Mouse (Mus musculus) heart, embryonic 16.5 days (tissue): ENCODE measurements at regions not wholly inside any gene's neighbourhood (a gene's known extent, or its start where the extent isn't known, plus 50 kb on each side); places are given as distances from the start of the nearest gene placed in this dataset.

Source experiments
- ATAC-seq: fragments of 200-750 bp; cut with Nextera tagmentation; replicated peaks from 2 replicates; pipeline ENCODE4 v1.8.0; 2017; ENCODE audit warnings: moderate number of reproducible peaks; ENCODE audit not compliant: insufficient read depth, low FRiP score; ENCODE audit errors: extremely low read depth
- H3K27ac ChIP-seq: fragments of 300-500 bp; sonication (generic); 2 replicates; pipeline ENCODE4 v1.5.1; 2014; ENCODE audit warnings: mild to moderate bottlenecking, low read length, control low read depth, moderate library complexity
- H3K27me3 ChIP-seq: fragments of 300-500 bp; sonication (generic); 2 replicates; pipeline ENCODE4 v1.6.1; 2014; ENCODE audit warnings: low read length, mixed read lengths; ENCODE audit not compliant: control insufficient read depth, insufficient read depth
- H3K36me3 ChIP-seq: fragments of 300-500 bp; sonication (generic); 2 replicates; pipeline ENCODE4 v1.6.1; 2014; ENCODE audit not compliant: control insufficient read depth, insufficient read depth
- H3K4me1 ChIP-seq: fragments of 300-500 bp; sonication (generic); 2 replicates; pipeline ENCODE4 v1.6.1; 2014; ENCODE audit warnings: low read length, mixed read lengths; ENCODE audit not compliant: control insufficient read depth, insufficient read depth
- H3K4me2 ChIP-seq: fragments of 300-500 bp; sonication (generic); 2 replicates; pipeline ENCODE4 v1.6.1; 2014; ENCODE audit warnings: low read depth, mild to moderate bottlenecking, control low read depth, low read length
- H3K4me3 ChIP-seq: fragments of 300-500 bp; sonication (generic); 2 replicates; pipeline ENCODE4 v1.5.1; 2014; ENCODE audit warnings: mild to moderate bottlenecking, control low read depth, low read length
- H3K9ac ChIP-seq: fragments of 300-500 bp; sonication (generic); 2 replicates; pipeline ENCODE4 v1.6.1; 2014; ENCODE audit warnings: low read length, control low read depth
- H3K9me3 ChIP-seq: fragments of 300-500 bp; sonication (generic); replicated peaks from 2 replicates; pipeline ENCODE4 v1.6.1; 2016; ENCODE audit warnings: low read length; ENCODE audit not compliant: control insufficient read depth
- WGBS: fragments of 180-500 bp; shearing (Covaris S2); extraction: QIAGEN DNeasy Blood & Tissue Kit; methylation state at CpG from one replicate; pipeline ENCODE4 v1.1.7; 2014; 5-methylcytosine and 5-hydroxymethylcytosine counted together

GRCm38 (mm10) chr13:101454276-101454675 lies 313.7 kb downstream of the Pik3r1 start:
- H3K9ac ChIP-seq, result no peak overlapping the region
- H3K27ac ChIP-seq, result no peak overlapping the region
- no peak for ATAC-seq
- no peaks in the 10 kb centered on the region for H3K9me3 ChIP-seq
- no peak overlapping the region for H3K4me2 ChIP-seq
- H3K27me3 ChIP-seq, result no peaks in the 10 kb centered on the region
- no peaks in the 10 kb centered on the region for H3K36me3 ChIP-seq
- no peaks in the 10 kb centered on the region for H3K4me1 ChIP-seq
- no peak overlapping the region for H3K4me3 ChIP-seq

- H3K9me3 ChIP-seq, result no peaks in the 10 kb centered on the region
- no peaks in the 10 kb centered on the region for H3K27me3 ChIP-seq
- WGBS, result 64% methylated on average over 6 of the region's 6 CpGs
- H3K27ac ChIP-seq, result no peak overlapping the region
- H3K4me1 ChIP-seq, result no peaks in the 10 kb centered on the region
- no peak overlapping the region for H3K9ac ChIP-seq
- no peak overlapping the region for H3K4me2 ChIP-seq
- ATAC-seq, result no peak
- H3K4me3 ChIP-seq, result no peak overlapping the region
- H3K36me3 ChIP-seq, result no peaks in the 10 kb centered on the region
Measured at GRCm38 (mm10) chr13:101450501-101450900, 317.5 kb downstream of the Pik3r1 start.

- no peak overlapping the region for H3K4me2 ChIP-seq
- H3K9ac ChIP-seq, result no peak overlapping the region
- no peaks in the 10 kb centered on the region for H3K36me3 ChIP-seq
- no peaks in the 10 kb centered on the region for H3K9me3 ChIP-seq
- WGBS, result 74% methylated on average over 3 of the region's 3 CpGs
- no peak overlapping the region for H3K4me3 ChIP-seq
- ATAC-seq, result no peak
- no peak overlapping the region for H3K27ac ChIP-seq
- H3K27me3 ChIP-seq, result no peaks in the 10 kb centered on the region
- H3K4me1 ChIP-seq, result no peaks in the 10 kb centered on the region
Measured at GRCm38 (mm10) chr13:101439517-101439916, 328.5 kb downstream of the Pik3r1 start.

GRCm38 (mm10) chr13:101439041-101439440 lies 329.0 kb downstream of the Pik3r1 start:
- WGBS, result 68% methylated on average over 6 of the region's 6 CpGs
- Histone ChIP-seq H3K9me3 (no peaks in the 10 kb centered on the region), H3K27me3 (no peaks in the 10 kb centered on the region), H3K27ac (no peak overlapping the region), H3K4me1 (no peaks in the 10 kb centered on the region), H3K9ac (no peak overlapping the region), H3K4me3 (no peak overlapping the region), H3K4me2 (no peak overlapping the region), H3K36me3 (no peaks in the 10 kb centered on the region)
- no peak for ATAC-seq

GRCm38 (mm10) chr13:101433162-101433561 lies 334.9 kb downstream of the Pik3r1 start:
- Histone ChIP-seq H3K9me3 (no peaks in the 10 kb centered on the region), H3K36me3 (no peaks in the 10 kb centered on the region), H3K4me2 (no peak overlapping the region), H3K4me1 (no peaks in the 10 kb centered on the region), H3K27me3 (no peaks in the 10 kb centered on the region), H3K27ac (no peak overlapping the region), H3K9ac (no peak overlapping the region), H3K4me3 (no peak overlapping the region)
- no peak for ATAC-seq
- WGBS, result 96% methylated on average over 6 of the region's 6 CpGs

GRCm38 (mm10) chr13:101427426-101428221 lies 340.4 kb downstream of the Pik3r1 start:
- no peak overlapping the region for H3K4me2 ChIP-seq
- H3K4me3 ChIP-seq, result no peak overlapping the region
- H3K9ac ChIP-seq, result no peak overlapping the region
- H3K9me3 ChIP-seq, result no peaks in the 10 kb centered on the region
- ATAC-seq, result no peak
- H3K27me3 ChIP-seq, result no peaks in the 10 kb centered on the region
- 77% methylated on average over 12 of the region's 12 CpGs for WGBS
- H3K36me3 ChIP-seq, result no peaks in the 10 kb centered on the region
- no peaks in the 10 kb centered on the region for H3K4me1 ChIP-seq
- no peak overlapping the region for H3K27ac ChIP-seq

- Histone ChIP-seq H3K27me3 (no peaks in the 10 kb centered on the region), H3K27ac (no peak overlapping the region), H3K4me2 (no peak overlapping the region), H3K4me1 (no peaks in the 10 kb centered on the region), H3K4me3 (no peak overlapping the region), H3K36me3 (no peaks in the 10 kb centered on the region), H3K9ac (no peak overlapping the region), H3K9me3 (no peaks in the 10 kb centered on the region)
- ATAC-seq, result no peak
- WGBS, result 61% methylated on average over 5 of the region's 5 CpGs
Measured at GRCm38 (mm10) chr13:101426461-101426860, 341.6 kb downstream of the Pik3r1 start.

- Histone ChIP-seq H3K4me3 (no peak overlapping the region), H3K36me3 (no peaks in the 10 kb centered on the region), H3K27ac (no peak overlapping the region), H3K9ac (no peak overlapping the region), H3K27me3 (no peaks in the 10 kb centered on the region), H3K4me1 (peaks cover 17% of the 10 kb centered on the region), H3K4me2 (no peak overlapping the region), H3K9me3 (no peaks in the 10 kb centered on the region)
- ATAC-seq, result no peak
- 23% methylated on average over 3 of the region's 3 CpGs for WGBS
Measured at GRCm38 (mm10) chr13:101422082-101422481, 345.9 kb downstream of the Pik3r1 start.

GRCm38 (mm10) chr13:101419457-101420025 lies 348.5 kb downstream of the Pik3r1 start:
- Histone ChIP-seq H3K4me1 (peaks cover 17% of the 10 kb centered on the region), H3K27ac (no peak overlapping the region), H3K4me2 (no peak overlapping the region), H3K9ac (no peak overlapping the region), H3K27me3 (no peaks in the 10 kb centered on the region), H3K9me3 (no peaks in the 10 kb centered on the region), H3K36me3 (no peaks in the 10 kb centered on the region), H3K4me3 (no peak overlapping the region)
- WGBS, result 73% methylated on average over 7 of the region's 7 CpGs
- no peak for ATAC-seq
